Mouse (Mus musculus) G1E (cell line): ENCODE data around the gene Ttc1. TPM values are rescaled to one million over a fixed set of nuclear protein-coding genes. Genes with fewer than 3 reads are reported as not detected.

Experiments
- ATAC-seq: 2 replicates; pipeline ENCODE4 v1.8.0; 2016; ENCODE audit warnings: mild to moderate bottlenecking; ENCODE audit not compliant: insufficient number of reproducible peaks, poor library complexity, low FRiP score, severe bottlenecking; ENCODE audit errors: extremely low read depth
- DNase-seq: peaks from one replicate; pipeline ENCODE4 v3.0.0; 2012; ENCODE audit warnings: low spot score
- H3K27me3 ChIP-seq: 2 replicates; pipeline ENCODE4 v1.6.1; 2012; ENCODE audit warnings: mild to moderate bottlenecking, low read length, inconsistent platforms; ENCODE audit not compliant: insufficient read depth
- H3K36me3 ChIP-seq: replicated peaks from 2 replicates; pipeline ENCODE3; 2012; ENCODE audit warnings: mild to moderate bottlenecking, inconsistent platforms
- H3K4me1 ChIP-seq: 2 replicates; pipeline ENCODE4 v1.6.1; 2012; ENCODE audit warnings: low read depth, low read length, inconsistent platforms, mixed read lengths; ENCODE audit not compliant: insufficient read depth
- H3K4me3 ChIP-seq: 2 replicates; pipeline ENCODE4 v1.5.1; 2012; ENCODE audit warnings: low read depth, mild to moderate bottlenecking, inconsistent platforms, low read length, moderate library complexity, mixed read lengths
- H3K9me3 ChIP-seq: replicated peaks from 2 replicates; pipeline ENCODE4 v1.6.1; 2012; ENCODE audit warnings: inconsistent platforms
- CTCF ChIP-seq: IDR thresholded peaks from 2 replicates; pipeline ENCODE4 v1.5.1; 2012; ENCODE audit warnings: low read depth, low read length, inconsistent platforms, mixed read lengths
- GATA1 ChIP-seq: IDR thresholded peaks from 2 replicates; pipeline ENCODE4 v1.6.1; 2012; ENCODE audit warnings: borderline replicate concordance, low read length, inconsistent platforms, mixed read lengths
- GATA2 ChIP-seq: IDR thresholded peaks from 2 replicates; pipeline ENCODE4 v1.6.1; 2012; ENCODE audit warnings: low read depth, low read length, inconsistent platforms, borderline replicate concordance
- POLR2AphosphoS5 ChIP-seq: IDR thresholded peaks from 2 replicates; pipeline ENCODE4 v1.6.1; 2012; ENCODE audit warnings: low read depth, low read length, inconsistent platforms; ENCODE audit not compliant: insufficient replicate concordance
- TAL1 ChIP-seq: conservative IDR thresholded peaks from 2 replicates; pipeline ENCODE4 v1.6.1; 2012; ENCODE audit warnings: low read depth, low read length, inconsistent platforms, mixed read lengths
- polyA plus RNA-seq: library from polyadenylated mRNA; stranded (reverse); fragments of >175 nt; gene quantifications from 2 replicates; pipeline ENCODE4 v1.2.3, GENCODE M21; 2012
- total RNA-seq, 2 experiments: library from RNA; stranded (forward) in 1 of 2; stranded (reverse) in 1 of 2; fragments of 200-1000 nt in 1 of 2; fragments of >200 nt in 1 of 2; fragmentation: Nextera tagmentation in 1 of 2; gene quantifications; 2 replicates each; pipeline ENCODE4 v1.2.3; 2014 to 2017

The Ttc1 gene
- total and polyA plus RNA-seq, 3 experiments = 19.9 to 84.7 (median 83.9) TPM

- DNase-seq (no peak), ATAC-seq (no peak)
- H3K27me3 ChIP-seq = no peaks in the 10 kb centered on the region
- H3K9me3 ChIP-seq = no peaks in the 10 kb centered on the region
- peaks cover 8% of the 10 kb centered on the region; the same call in 1 of the 2 replicates for H3K4me1 ChIP-seq
- no peak for TF ChIP-seq CTCF
- TF ChIP-seq TAL1 = no peak
- TF ChIP-seq GATA2 = no peak
- TF ChIP-seq GATA1 = no peak
- TF ChIP-seq POLR2AphosphoS5 = no peak
- no peak overlapping the region for H3K4me3 ChIP-seq
- H3K36me3 ChIP-seq = peaks cover 79% of the 10 kb centered on the region
Measured at GRCm38 (mm10) chr11:43688850-43689249, 59.0 kb downstream of the Ttc1 start.

GRCm38 (mm10) chr11:43682415-43683217 lies 65.2 kb downstream of the Ttc1 start:
- Histone ChIP-seq H3K36me3 (peaks cover 25% of the 10 kb centered on the region), H3K27me3 (peaks cover 2% of the 10 kb centered on the region; the same call in 1 of the 2 replicates), H3K9me3 (no peaks in the 10 kb centered on the region), H3K4me1 (peaks cover 22% of the 10 kb centered on the region), H3K4me3 (peak overlapping the region; percentile 89)
- DNase-seq (peak; percentile 42), ATAC-seq (no peak)
- TF ChIP-seq GATA1 = no peak
- TF ChIP-seq CTCF = no peak
- TF ChIP-seq GATA2 = no peak
- TF ChIP-seq POLR2AphosphoS5 = no peak
- TF ChIP-seq TAL1 = no peak

- DNase-seq = peak; percentile 94
Measured at GRCm38 (mm10) chr11:43681472-43682414, 66.1 kb downstream of the Ttc1 start, which contains the start of gene Pwwp2a. Gene Pwwp2a (plus strand): TSS chr11:43681998.

More at GRCm38 (mm10) chr11:43681472-43682414, 66.1 kb downstream of the Ttc1 start, which contains the start of gene Pwwp2a:
- TF ChIP-seq POLR2AphosphoS5 (no peak), GATA2 (no peak), GATA1 (no peak), CTCF (no peak), TAL1 (no peak)
- Histone ChIP-seq H3K9me3 (no peaks in the 10 kb centered on the region), H3K4me1 (peaks cover 22% of the 10 kb centered on the region), H3K4me3 (peak within 1 kb of the TSS; percentile 89), H3K36me3 (peaks cover 18% of the 10 kb centered on the region), H3K27me3 (peaks cover 3% of the 10 kb centered on the region; the same call in 1 of the 2 replicates)
- ATAC-seq = peak; percentile 98

Other genes with a start within 250 kb of the Ttc1 start
- gene Ccnjl, start 219.2 kb downstream of the Ttc1 start, total RNA-seq (2014; fragmentation: Nextera tagmentation) = not detected in 2 replicates
- gene Ccnjl, start 219.2 kb downstream of the Ttc1 start, total RNA-seq (2017) = 0.16 TPM in 1 of 2 replicates, not detected in the other
- gene Ccnjl, start 219.2 kb downstream of the Ttc1 start, polyA plus RNA-seq = not detected in 2 replicates
- not detected in 2 replicates for gene 4933415A04Rik, start 161.0 kb downstream of the Ttc1 start, total RNA-seq (2014; fragmentation: Nextera tagmentation)
- not detected in 2 replicates for gene 4933415A04Rik, start 161.0 kb downstream of the Ttc1 start, total RNA-seq (2017)
- gene 4933415A04Rik, start 161.0 kb downstream of the Ttc1 start, polyA plus RNA-seq = not detected in 2 replicates
- gene Fabp6, start 146.5 kb downstream of the Ttc1 start, total RNA-seq (2014; fragmentation: Nextera tagmentation) = not detected in 2 replicates
- gene Fabp6, start 146.5 kb downstream of the Ttc1 start, total RNA-seq (2017) = not detected in 2 replicates
- gene Fabp6, start 146.5 kb downstream of the Ttc1 start, polyA plus RNA-seq = not detected in 2 replicates
- gene Pwwp2a, start 66.0 kb downstream of the Ttc1 start, total RNA-seq (2014; fragmentation: Nextera tagmentation) = 73.2 and 79.8 TPM in 2 replicates
- 28.2 and 38.2 TPM in 2 replicates for gene Pwwp2a, start 66.0 kb downstream of the Ttc1 start, total RNA-seq (2017)
- gene Pwwp2a, start 66.0 kb downstream of the Ttc1 start, polyA plus RNA-seq = 5.2 and 6.6 TPM in 2 replicates
- gene Adra1b, start 153.2 kb upstream of the Ttc1 start, total RNA-seq (2014; fragmentation: Nextera tagmentation) = not detected in 2 replicates
- 0.06 and 0.11 TPM in 2 replicates for gene Adra1b, start 153.2 kb upstream of the Ttc1 start, total RNA-seq (2017)
- gene Adra1b, start 153.2 kb upstream of the Ttc1 start, polyA plus RNA-seq = not detected in 2 replicates